Mouse (Mus musculus) kidney, adult 8-10 months (tissue): ENCODE data around the gene Gfpt2.
"Not testable (repeated sequence)": the region's sequence is repeated elsewhere in the genome, so short reads cannot be mapped to it uniquely, and the experiment has no call there.

Experiments used
- DNase-seq, 2 experiments: peaks; one replicate each; pipeline ENCODE4 v3.0.0; 2022

Gfpt2 gene

GRCm38 (mm10) chr11:49793619-49794341, at the start of gene Gfpt2:
TSS of gene Gfpt2 (plus strand) at chr11:49794178.
- peak; percentile 47 to 54 for DNase-seq

- no peak for DNase-seq
Observed at GRCm38 (mm10) chr11:49744981-49745380, 49.0 kb upstream of the Gfpt2 start.

GRCm38 (mm10) chr11:49745839-49746238, 48.1 kb upstream of the Gfpt2 start:
- DNase-seq, result no peak

DNA sequence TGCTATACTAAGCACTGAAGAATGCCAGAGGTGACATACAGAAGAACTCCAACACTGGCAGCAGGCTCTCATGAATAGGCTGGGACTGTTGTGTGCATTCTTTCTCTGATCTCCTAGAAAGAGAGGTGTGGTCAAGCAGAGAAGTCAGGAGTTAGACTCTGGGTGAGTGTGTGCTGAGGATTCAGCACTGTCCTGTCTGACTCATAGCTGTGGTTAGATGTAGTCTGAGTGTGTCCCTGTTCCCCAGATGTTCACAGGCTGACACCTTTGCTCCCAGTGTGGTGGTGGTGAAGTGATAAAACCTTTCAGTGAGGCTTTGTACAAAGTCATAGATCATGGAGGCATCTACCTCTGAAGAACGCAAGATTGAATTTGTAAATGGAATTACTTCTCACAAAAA, 47.2 kb upstream of the Gfpt2 start:
- DNase-seq, result no peak

DNA sequence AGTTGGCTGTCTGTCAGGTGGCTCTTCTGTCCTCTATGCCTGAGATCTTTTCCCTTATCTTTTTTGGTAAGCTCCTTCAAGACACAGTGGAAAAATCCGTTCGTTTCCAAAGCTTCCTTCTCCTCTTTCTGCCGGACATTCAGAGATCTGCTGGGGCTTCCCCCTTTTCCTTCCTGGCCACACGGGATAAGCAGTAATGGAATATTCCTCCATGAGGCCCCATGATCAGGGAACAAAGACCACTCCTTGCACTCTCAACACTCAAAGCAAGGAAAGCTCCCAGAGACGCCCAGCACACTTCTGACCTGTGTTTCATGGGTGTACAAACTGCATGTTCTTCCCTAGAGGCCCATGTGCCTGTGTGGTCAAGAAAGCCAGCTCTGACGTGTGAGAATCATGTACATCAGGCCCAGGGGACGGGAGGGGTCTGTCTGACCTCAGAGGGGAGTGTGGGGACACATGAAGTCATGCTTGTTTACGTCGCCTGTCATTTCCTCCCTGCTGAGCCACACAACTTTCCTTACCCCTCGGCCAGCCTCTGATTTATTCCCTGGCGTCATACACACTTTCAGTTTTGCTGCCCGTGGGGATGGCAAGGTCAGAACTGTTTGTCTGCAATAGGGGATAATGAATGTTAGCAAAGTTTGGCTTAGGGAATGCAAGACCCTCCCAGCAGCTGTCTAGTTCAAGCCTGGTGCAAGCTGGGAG, 38.9 kb upstream of the Gfpt2 start:
- peak; percentile 29 to 41 for DNase-seq

DNA sequence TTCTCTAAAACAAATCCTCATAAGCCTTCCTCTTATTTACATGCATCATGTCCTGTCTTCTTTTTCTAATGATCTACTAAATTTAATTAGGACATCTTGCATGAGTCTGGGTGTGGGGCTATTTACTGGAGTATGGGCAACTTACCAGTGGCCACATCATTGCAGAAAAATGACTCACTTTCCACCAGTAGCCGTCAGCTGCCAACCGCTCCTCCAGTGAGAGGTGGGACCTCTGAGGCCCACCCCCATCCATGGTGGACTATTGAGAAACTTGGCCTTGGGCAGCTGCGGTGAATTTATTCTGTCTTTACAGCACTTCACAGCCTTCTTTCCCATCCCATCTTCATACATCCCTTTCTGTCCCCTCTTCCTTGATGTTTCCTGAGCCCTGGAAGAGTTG, 35.9 kb upstream of the Gfpt2 start:
- DNase-seq, result no peak

DNA sequence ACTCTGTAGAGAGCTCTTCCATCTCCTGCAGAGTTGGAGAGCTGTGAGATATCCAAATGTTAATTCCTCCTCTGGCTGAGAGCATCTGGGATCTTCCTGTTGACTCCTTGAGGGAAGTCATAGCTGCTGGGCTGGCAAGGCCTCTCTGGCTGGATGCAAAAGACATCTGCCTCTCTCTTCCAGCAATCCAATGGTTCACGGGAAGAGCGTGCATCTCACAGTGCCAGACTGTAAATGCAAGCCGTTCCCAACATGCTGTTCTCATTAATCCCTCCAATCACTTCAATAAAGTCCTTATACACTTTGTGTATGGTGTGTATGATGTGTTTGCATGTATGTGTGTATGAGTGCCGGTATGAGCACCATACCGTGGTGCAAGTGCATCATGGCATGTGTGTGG, 32.8 kb upstream of the Gfpt2 start:
- no peak for DNase-seq

GRCm38 (mm10) chr11:49763555-49763954, 30.4 kb upstream of the Gfpt2 start:
- no peak for DNase-seq

GRCm38 (mm10) chr11:49764023-49764422, 30.0 kb upstream of the Gfpt2 start:
- DNase-seq, result peak in 1 of 2 experiments; percentile 12

DNA sequence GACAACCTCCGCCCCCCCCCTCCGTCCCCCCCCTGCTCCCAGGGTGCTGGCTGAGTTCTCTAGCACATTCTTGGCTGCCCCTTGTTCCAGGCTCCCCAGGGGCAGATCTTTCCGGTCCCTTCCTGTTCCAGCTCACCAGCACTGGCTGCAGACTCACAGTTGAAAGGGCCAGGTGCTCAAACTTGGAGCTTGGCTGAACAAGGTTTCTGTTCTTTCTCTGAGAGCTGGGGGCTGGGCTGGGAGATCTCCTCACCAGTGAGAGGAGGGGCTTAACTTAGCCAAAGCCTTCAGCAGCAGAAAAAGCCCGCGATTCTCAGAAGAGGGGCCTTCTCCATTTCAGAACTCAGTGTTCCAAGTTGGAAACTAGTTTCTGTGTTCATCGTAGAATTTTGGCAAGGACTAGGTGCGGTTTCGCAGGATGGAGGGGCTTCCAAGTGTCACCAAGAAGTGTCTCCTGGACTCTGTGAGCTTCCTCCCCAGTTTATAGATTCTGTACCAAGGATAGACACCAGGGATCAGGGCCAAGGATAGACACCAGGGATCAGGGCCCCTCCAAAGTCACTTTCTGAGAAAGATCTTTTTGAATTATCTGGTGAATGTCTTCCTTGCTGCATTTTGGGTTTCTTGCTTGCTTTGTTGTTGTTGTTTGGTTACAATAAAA, 29.2 kb upstream of the Gfpt2 start:
- peak; percentile 78 to 84 for DNase-seq

DNA sequence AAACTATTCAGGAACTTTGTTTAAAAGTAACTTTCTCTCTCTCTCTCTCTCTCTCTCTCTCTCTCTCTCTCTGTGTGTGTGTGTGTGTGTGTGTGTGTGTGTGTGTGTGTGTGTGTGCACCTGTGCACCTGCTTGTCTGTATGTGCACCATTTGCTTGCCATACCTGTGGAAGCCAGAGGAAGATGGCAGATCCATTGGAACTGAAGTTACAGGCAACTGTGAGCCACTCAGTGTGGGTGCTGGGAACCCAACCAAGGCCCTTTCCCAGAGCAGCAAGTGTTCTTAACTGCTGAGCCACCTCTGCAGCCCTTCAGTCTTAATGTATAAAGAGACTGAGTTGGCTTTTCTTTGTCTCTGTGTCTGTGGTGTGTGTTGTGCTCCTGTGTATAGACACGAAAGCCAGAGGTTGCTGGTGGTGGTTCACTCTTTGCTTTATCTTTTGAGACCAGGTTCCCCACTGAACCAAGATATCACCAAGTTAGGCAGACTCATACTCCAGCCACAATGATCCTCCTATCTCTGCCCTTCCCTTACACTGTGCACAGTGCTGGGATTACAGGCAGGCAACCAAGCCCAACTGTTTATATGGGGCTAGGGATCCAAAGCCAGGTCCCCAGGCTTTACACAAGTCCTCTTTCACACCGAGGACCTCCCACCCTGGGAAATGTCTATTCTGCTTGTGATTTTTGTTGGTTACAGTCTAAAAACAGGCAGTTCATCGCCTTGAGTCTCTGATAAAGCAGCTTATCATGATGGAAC, 28.4 kb upstream of the Gfpt2 start:
- no peak for DNase-seq

- DNase-seq, result no peak
Observed at GRCm38 (mm10) chr11:49766137-49766411, 27.9 kb upstream of the Gfpt2 start.

DNA sequence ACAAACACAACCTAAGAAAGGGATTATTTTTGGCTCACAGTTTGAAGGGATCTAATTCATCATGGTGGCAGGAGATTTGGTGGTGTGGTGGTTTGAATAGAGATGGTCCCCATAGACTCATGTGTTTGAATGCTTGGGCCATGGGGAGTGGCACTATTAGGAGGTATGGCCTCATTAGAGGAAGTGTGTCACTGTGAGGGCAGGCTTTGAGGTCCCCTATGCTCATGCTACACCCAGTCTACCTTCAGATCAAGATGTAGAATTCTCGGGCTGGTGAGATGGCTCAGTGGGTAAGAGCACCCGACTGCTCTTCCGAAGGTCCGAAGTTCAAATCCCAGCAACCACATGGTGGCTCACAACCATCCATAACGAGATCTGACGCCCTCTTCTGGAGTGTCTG, 26.5 kb upstream of the Gfpt2 start:
- not testable (repeated sequence) for DNase-seq

GRCm38 (mm10) chr11:49768781-49769180, 25.2 kb upstream of the Gfpt2 start:
- DNase-seq, result no peak

GRCm38 (mm10) chr11:49770676-49771550, 23.1 kb upstream of the Gfpt2 start:
- no peak for DNase-seq

- DNase-seq, result no peak
Observed at GRCm38 (mm10) chr11:49772251-49772650, 21.7 kb upstream of the Gfpt2 start.

GRCm38 (mm10) chr11:49774894-49775293, 19.1 kb upstream of the Gfpt2 start:
- no peak for DNase-seq

DNA sequence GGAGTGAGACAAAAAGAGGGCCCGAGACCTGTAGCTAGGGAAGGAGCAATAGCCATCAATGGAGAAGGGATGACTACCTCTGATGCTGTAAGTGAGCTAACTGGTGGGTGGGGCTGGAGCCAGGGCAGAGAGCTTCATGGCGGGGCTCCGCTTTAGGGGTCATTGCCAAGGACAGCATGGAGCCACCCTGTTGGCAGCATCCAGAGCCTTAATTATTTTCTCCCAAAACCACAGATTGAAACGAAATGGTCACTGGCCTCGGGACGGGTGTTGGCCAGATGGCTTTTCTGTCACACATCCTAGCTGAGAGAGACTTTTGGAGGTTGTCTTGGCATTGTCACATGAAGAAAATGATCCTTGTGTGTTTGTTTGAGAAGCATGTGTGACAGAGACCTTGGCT, 15.1 kb upstream of the Gfpt2 start:
- no peak for DNase-seq

GRCm38 (mm10) chr11:49780161-49780817, 13.7 kb upstream of the Gfpt2 start:
- DNase-seq, result no peak

DNA sequence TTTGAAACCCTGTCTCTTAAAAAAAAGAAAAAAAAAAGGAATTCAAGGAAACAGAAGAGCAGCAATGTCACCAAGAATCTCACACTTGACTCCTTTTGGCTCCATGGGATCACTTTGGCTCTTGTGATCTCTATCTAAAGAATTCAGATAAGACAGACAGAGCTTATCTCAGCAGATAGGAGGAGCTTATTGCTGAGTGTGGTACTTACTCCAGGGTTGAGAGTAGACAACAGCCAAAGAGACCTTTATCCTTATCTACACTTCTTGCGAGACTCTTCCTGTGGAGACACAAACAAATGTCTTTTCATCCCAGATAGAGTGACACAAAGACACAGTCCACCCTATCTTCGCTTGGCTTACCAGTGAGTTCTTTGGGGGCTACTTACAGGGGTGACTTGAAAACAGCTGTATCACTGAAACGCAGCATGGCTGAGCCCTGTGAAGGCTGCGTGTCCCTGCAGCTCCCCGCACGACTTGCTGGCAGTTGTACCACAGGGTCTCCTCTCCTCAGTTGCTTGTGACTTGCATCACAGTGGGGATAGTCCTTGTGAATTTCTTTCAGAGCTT, 12.1 kb upstream of the Gfpt2 start:
- DNase-seq, result no peak

- DNase-seq, result no peak
Observed at GRCm38 (mm10) chr11:49793131-49793530, 847 bp upstream of the Gfpt2 start.
